Mouse (Mus musculus) ES-Bruce4 (cell line): ENCODE data around the gene Slc25a39.

ENCODE experiments used
- CTCF ChIP-seq: IDR thresholded peaks from one replicate; pipeline ENCODE4 v1.8.1; 2011; ENCODE audit warnings: low read depth, low read length
- POLR2A ChIP-seq: IDR thresholded peaks from one replicate; pipeline ENCODE4 v1.8.1; 2011; ENCODE audit warnings: low read length; ENCODE audit not compliant: insufficient read depth

GRCm38 (mm10) chr11:102364570-102365371, 43.0 kb downstream of the Slc25a39 start:
- no peak for TF ChIP-seq CTCF
- TF ChIP-seq POLR2A = no peak
